8 mouse cellular contexts compared by ENCODE assay signal in the genomic region with DNA sequence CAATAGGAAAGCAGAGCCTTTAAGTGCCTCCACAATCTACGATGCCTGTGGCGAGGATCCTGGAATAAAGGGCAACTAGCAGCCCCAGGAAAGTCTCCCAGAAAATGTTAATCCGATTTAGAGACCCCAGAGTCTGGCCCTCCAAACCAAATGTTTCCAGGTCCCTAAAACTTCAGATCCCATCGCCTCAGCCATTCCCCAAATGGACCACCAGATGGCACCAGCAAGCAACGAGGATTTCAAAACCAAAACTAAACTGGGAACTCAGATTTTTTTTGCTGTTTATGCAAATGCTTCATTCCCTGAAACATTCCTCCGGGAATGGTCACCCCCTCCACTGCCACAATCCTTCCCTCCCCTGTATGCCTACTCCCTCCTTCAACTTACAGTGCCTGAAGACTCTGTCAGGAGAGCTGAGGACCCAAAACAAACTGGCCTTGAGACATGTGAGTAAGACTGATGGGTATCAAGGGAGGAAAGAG. TPM values are rescaled to one million over a fixed set of nuclear protein-coding genes. Genes with fewer than 3 reads are reported as not detected.
DNase-seq lines count a peak whose midpoint lies in the region; ATAC-seq lines count a peak whose summit lies in the region.

A gene (plus strand): TSS at position 51 of the 482 bp plus-strand sequence.

- H3K36me3 ChIP-seq in hindbrain, embryonic 11.5 days (ENCODE audit: control insufficient read depth, insufficient read depth, low read length), result no peaks in the 10 kb centered on the region

- ATAC-seq in hindbrain, embryonic 11.5 days (ENCODE audit: low FRiP score), result no peak

- DNase-seq in MN1 (ENCODE audit: low spot score), result peak; percentile 58
- peak; percentile 22 for DNase-seq in c-Kit-positive CD71-positive TER-119-positive erythroid progenitor cells, embryonic 14.5 days (ENCODE audit: low spot score)
- DNase-seq in frontal cortex, postnatal 25 days (ENCODE audit: low spot score in 2 of 2), result peak; percentile 43 to 56
- peak; percentile 67 for DNase-seq in hindbrain, embryonic 11.5 days (ENCODE audit: low spot score)
- DNase-seq in layer of hippocampus, adult 9-11 months, result peak; percentile 23
- peak; percentile 76 for DNase-seq in lung, postnatal 10 days
- DNase-seq in ovary, postnatal 36 days (ENCODE audit: low spot score), result peak; percentile 60
- DNase-seq in urinary bladder, postnatal 4 days (ENCODE audit: low spot score in 2 of 2), result peak; percentile 45 to 67

- no peaks in the 10 kb centered on the region for H3K9me3 ChIP-seq in hindbrain, embryonic 11.5 days (ENCODE audit: control insufficient read depth, low read length)

- WGBS in hindbrain, embryonic 11.5 days, result 9% methylated on average over 6 of the region's 6 CpGs

- no peaks in the 10 kb centered on the region for H3K4me1 ChIP-seq in hindbrain, embryonic 11.5 days (replicated peaks; ENCODE audit: control insufficient read depth, insufficient read depth, low read length)

- H3K9ac ChIP-seq in hindbrain, embryonic 11.5 days (ENCODE audit: low read depth, low read length), result no peak within 1 kb of the TSS

- no peak within 1 kb of the TSS for H3K4me2 ChIP-seq in hindbrain, embryonic 11.5 days (replicated peaks; ENCODE audit: low read depth, low read length)

- no peaks in the 10 kb centered on the region for H3K27me3 ChIP-seq in hindbrain, embryonic 11.5 days (ENCODE audit: control insufficient read depth, insufficient read depth, low read length)

- no peak within 1 kb of the TSS for H3K4me3 ChIP-seq in hindbrain, embryonic 11.5 days (ENCODE audit: low read depth, low read length)

- H3K27ac ChIP-seq in hindbrain, embryonic 11.5 days (ENCODE audit: low read depth, low read length), result no peak within 1 kb of the TSS

RNA-seq across cellular contexts. Expression of the gene that starts here (rescaled TPM):
- polyA plus RNA-seq in hindbrain, embryonic 11.5 days (2014; fragmentation: Nextera tagmentation; extraction: Ambion mirVana), result 0.08 and 0.20 TPM in 2 replicates

Comparison
In these comparisons a context has a peak if more than half of its experiments do, and no peak if none do; other contexts are left out.
1. Peak in DNase-seq in hindbrain, embryonic 11.5 days; RNA of the gene not detected or under 1 TPM.
2. DNase-seq: peak in every context shown above with its lines; median percentile 76 in lung, postnatal 10 days; 67 in hindbrain, embryonic 11.5 days; 60 in ovary, postnatal 36 days; 58 in MN1; 56 in urinary bladder, postnatal 4 days; 50 in frontal cortex, postnatal 25 days; 23 in layer of hippocampus, adult 9-11 months; 22 in c-Kit-positive CD71-positive TER-119-positive erythroid progenitor cells, embryonic 14.5 days.